Mouse (Mus musculus): ENCODE measurements around the gene 1700017D01Rik.

DNA sequence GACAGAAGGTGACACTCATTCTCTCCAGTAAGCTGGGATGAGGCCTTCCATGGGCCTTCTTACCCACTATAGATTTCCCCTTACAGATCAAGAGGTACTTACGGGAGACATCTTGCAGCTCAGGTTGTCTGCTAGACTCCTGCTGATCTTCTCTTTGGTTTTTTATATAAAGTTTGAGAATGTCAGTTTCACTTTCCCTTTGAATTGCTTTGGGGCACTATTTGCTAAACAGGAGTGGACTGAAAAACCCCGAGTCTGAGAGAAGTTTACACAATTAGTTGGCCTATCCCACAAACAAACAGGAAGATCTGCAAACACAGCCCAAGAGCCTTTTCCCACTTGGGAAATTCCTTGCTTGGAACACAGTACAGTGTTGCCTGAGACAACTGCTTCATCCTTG lies 80.4 kb downstream of the 1700017D01Rik start:
- TF ChIP-seq POLR2A (IDR thresholded peaks at IDR 0.05; ENCODE audit: low read depth, low read length) (no peak), CTCF (IDR thresholded peaks at IDR 0.05; ENCODE audit: extremely low read depth, insufficient read length, insufficient replicate concordance, low read depth, low read length) (no peak)

Data from small intestine, adult 2 months (tissue).